Comparison of ENCODE assay signal across 11 mouse cellular contexts in genomic region chr7:139366549-139366948, GRCm38 (mm10). TPM values are rescaled to one million over a fixed set of nuclear protein-coding genes. Genes with fewer than 3 reads are reported as not detected.
DNase-seq lines count a peak whose midpoint lies in the region; ATAC-seq and TF ChIP-seq lines count a peak whose summit lies in the region.
"Had no signal": no experiment of that assay in that cellular context is flagged by ENCODE, and none has a peak within 500 bp of the region (broad histone marks: within the 10 kb centered on the region; RNA-seq: fewer than 3 reads in every experiment).

No protein-coding gene starts in this region.

- peak; percentile 19; the same call in 1 of the 2 replicates for ATAC-seq in liver, embryonic 14.5 days (ENCODE audit: insufficient read depth)
- ATAC-seq in heart, embryonic 13.5 days (ENCODE audit: extremely low read depth, insufficient number of reproducible peaks, low FRiP score, low TSS enrichment): no peak

- TF ChIP-seq CTCF in liver, embryonic 14.5 days (IDR thresholded peaks at IDR 0.05; ENCODE audit: low read depth): no peak

- H3K4me2 ChIP-seq in liver, embryonic 14.5 days (ENCODE audit: low read depth): no peak overlapping the region
- H3K4me2 ChIP-seq in heart, embryonic 13.5 days: no peak overlapping the region
- H3K4me2 ChIP-seq: hindbrain, embryonic 12.5 days; liver, embryonic 15.5 days had no signal

- H3K4me3 ChIP-seq in liver, embryonic 14.5 days (ENCODE audit: insufficient read depth in 1 of 2, low read depth in 2 of 2, low read length in 2 of 2): no peak overlapping the region
- H3K4me3 ChIP-seq in heart, embryonic 13.5 days: no peak overlapping the region
- H3K4me3 ChIP-seq: hindbrain, embryonic 12.5 days; liver, embryonic 15.5 days had no signal

- TF ChIP-seq EP300 in liver, embryonic 14.5 days (IDR thresholded peaks at IDR 0.05; ENCODE audit: low read depth): no peak

- H3K9me3 ChIP-seq in liver, embryonic 14.5 days (ENCODE audit: control insufficient read depth, low read length): no peaks in the 10 kb centered on the region
- H3K9me3 ChIP-seq in heart, embryonic 13.5 days: no peaks in the 10 kb centered on the region
- H3K9me3 ChIP-seq: hindbrain, embryonic 12.5 days; liver, embryonic 15.5 days had no signal

- WGBS in liver, embryonic 14.5 days (ENCODE audit: insufficient replicate concordance): 30% methylated on average over 4 of the region's 4 CpGs
- WGBS in heart, embryonic 13.5 days: 35% methylated on average over 4 of the region's 4 CpGs

- H3K27me3 ChIP-seq in liver, embryonic 14.5 days (ENCODE audit: control insufficient read depth, insufficient read depth, low read length): no peaks in the 10 kb centered on the region
- H3K27me3 ChIP-seq in heart, embryonic 13.5 days (replicated peaks): no peaks in the 10 kb centered on the region
- H3K27me3 ChIP-seq: hindbrain, embryonic 12.5 days; liver, embryonic 15.5 days had no signal

- DNase-seq in liver, embryonic 14.5 days (ENCODE audit: low read depth in 3 of 3, low spot score in 3 of 3): no peak
- DNase-seq in liver: no peak
- DNase-seq in kidney, postnatal 14 days: peak; percentile 67
- no peak for DNase-seq in frontal cortex, postnatal 25 days (ENCODE audit: low spot score in 2 of 2)
- no peak for DNase-seq in layer of hippocampus, adult 8-10 months (ENCODE audit: low spot score in 2 of 2)
- no peak for DNase-seq in thymus, adult 18-20 months
- DNase-seq: cerebellum, postnatal 14 days; right cerebral cortex, adult 18-20 months had no signal

- no peaks in the 10 kb centered on the region for H3K36me3 ChIP-seq in liver, embryonic 14.5 days (replicated peaks; ENCODE audit: control insufficient read depth, insufficient read depth, low read depth)
- no peaks in the 10 kb centered on the region for H3K36me3 ChIP-seq in heart, embryonic 13.5 days
- H3K36me3 ChIP-seq: hindbrain, embryonic 12.5 days; liver, embryonic 15.5 days had no signal

- H3K27ac ChIP-seq in liver, embryonic 14.5 days: no peak overlapping the region
- H3K27ac ChIP-seq in heart, embryonic 13.5 days (replicated peaks): peak overlapping the region; percentile 99
- H3K27ac ChIP-seq: hindbrain, embryonic 12.5 days; liver, embryonic 15.5 days had no signal

- H3K9ac ChIP-seq in liver, embryonic 14.5 days (replicated peaks): no peak overlapping the region
- no peak overlapping the region for H3K9ac ChIP-seq in heart, embryonic 13.5 days
- H3K9ac ChIP-seq: hindbrain, embryonic 12.5 days; liver, embryonic 15.5 days had no signal

- peaks cover 0 to 16% of the 10 kb centered on the region in 2 experiments; a peak in 2 of 4 replicates for H3K4me1 ChIP-seq in liver, embryonic 14.5 days (replicated peaks; ENCODE audit: control insufficient read depth in 2 of 2, insufficient read depth in 2 of 2, low read length in 1 of 2)
- H3K4me1 ChIP-seq in heart, embryonic 13.5 days: peaks cover 93% of the 10 kb centered on the region

RNA-seq across cellular contexts. Expression of gene Inpp5a, which starts 22.4 kb away (rescaled TPM):
- 1.8 and 2.4 TPM in 2 replicates for polyA plus RNA-seq in liver, embryonic 14.5 days (2012; rRNA removed)
- 3.5 and 5.0 TPM in 2 replicates for polyA plus RNA-seq in liver, embryonic 14.5 days (2014; fragmentation: Nextera tagmentation; extraction: Ambion mirVana)
- polyA plus RNA-seq in heart, embryonic 13.5 days (2015; fragmentation: Nextera tagmentation; extraction: Ambion mirVana): 58.4 and 58.5 TPM in 2 replicates
- 10 to 100 TPM; 38.2 to 46.4 (median 39.6) TPM for total RNA-seq in layer of hippocampus, adult 8-10 months (2022)
